Mouse (Mus musculus) heart, embryonic 10.5 days (tissue): ENCODE data around the gene Dnah6. TPM values are rescaled to one million over a fixed set of nuclear protein-coding genes. Genes with fewer than 3 reads are reported as not detected.

Experiments
- DNase-seq: peaks from one replicate; pipeline ENCODE4 v3.0.0-alpha.2; 2017; ENCODE audit warnings: low spot score
- H3K27ac ChIP-seq: fragments of 300-500 bp; sonication (generic); 2 replicates; pipeline ENCODE4 v1.5.1; 2016; ENCODE audit warnings: mild to moderate bottlenecking
- H3K27me3 ChIP-seq: fragments of 300-500 bp; sonication (generic); 2 replicates; pipeline ENCODE4 v1.6.1; 2016; ENCODE audit warnings: mild to moderate bottlenecking; ENCODE audit not compliant: poor library complexity, insufficient read depth, severe bottlenecking
- H3K36me3 ChIP-seq: fragments of 300-500 bp; sonication (generic); 2 replicates; pipeline ENCODE4 v1.6.1; 2016; ENCODE audit warnings: mild to moderate bottlenecking, moderate library complexity
- H3K4me1 ChIP-seq: fragments of 300-500 bp; sonication (generic); 2 replicates; pipeline ENCODE4 v1.6.1; 2016; ENCODE audit warnings: mild to moderate bottlenecking
- H3K4me3 ChIP-seq: fragments of 300-500 bp; sonication (generic); 2 replicates; pipeline ENCODE4 v1.5.1; 2016; ENCODE audit warnings: mild to moderate bottlenecking, moderate library complexity
- H3K9me3 ChIP-seq: fragments of 300-500 bp; sonication (generic); 2 replicates; pipeline ENCODE4 v1.6.1; 2016; ENCODE audit warnings: mild to moderate bottlenecking, moderate library complexity
- WGBS: fragments of 180-500 bp; shearing (Covaris S2); methylation state at CpG from one replicate; pipeline ENCODE4 v1.1.7; 2016; 5-methylcytosine and 5-hydroxymethylcytosine counted together
- polyA plus RNA-seq: library from polyadenylated mRNA; unstranded; fragments of >200 nt; fragmentation: Nextera tagmentation; extraction: Ambion mirVana; gene quantifications from 2 replicates; pipeline ENCODE4 v1.2.1, GENCODE M21; 2016

Dnah6 gene
- polyA plus RNA-seq, 1 experiment from 2014 or later = 0.01 TPM

DNA sequence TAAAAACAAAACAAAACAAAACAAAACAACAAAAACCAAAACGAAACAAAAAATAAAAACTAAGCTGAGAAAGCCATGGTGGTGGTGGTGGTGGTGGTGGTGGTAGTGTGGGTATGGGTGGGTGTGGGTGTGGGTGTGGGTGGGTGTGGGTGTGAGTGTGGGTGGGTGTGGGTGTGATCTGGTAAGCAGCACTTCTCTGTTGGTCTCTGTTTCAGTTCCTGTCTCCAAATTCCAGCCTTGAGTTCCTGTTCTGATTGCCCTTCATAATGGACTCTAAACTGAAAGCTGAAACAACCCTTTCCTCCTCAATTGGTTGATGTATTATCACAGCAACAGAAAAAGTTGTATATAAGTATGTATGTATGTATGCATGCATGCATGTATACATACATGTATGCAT, 222.6 kb downstream of the Dnah6 start:
- Histone ChIP-seq H3K27ac (no peak overlapping the region), H3K36me3 (no peaks in the 10 kb centered on the region), H3K4me1 (no peaks in the 10 kb centered on the region), H3K4me3 (no peak overlapping the region), H3K27me3 (no peaks in the 10 kb centered on the region; the same call in 1 of the 2 replicates), H3K9me3 (no peaks in the 10 kb centered on the region)
- DNase-seq = no peak
- 64% methylated on average over 1 of the region's 1 CpGs for WGBS

DNA sequence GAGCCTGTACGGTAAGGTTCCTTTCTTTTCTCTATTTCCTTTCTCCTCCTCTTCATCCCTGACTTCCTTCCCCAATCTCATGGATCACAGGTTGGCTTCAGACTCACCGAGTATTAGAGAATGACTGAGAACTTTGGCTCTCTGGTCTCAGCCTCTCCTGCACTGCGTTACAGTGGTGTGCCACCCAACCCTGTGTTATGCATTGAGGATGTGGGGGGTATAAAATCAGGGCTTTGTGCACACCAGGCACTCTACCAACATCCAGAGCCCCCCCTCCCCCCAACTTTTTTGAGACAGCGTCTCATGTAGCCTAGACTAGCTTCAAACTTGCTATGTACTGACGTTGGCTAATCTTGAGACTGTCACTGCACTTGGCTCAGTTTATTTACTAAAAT, 227.8 kb downstream of the Dnah6 start:
- no peak overlapping the region for H3K4me3 ChIP-seq
- H3K27ac ChIP-seq = no peak overlapping the region
- H3K36me3 ChIP-seq = no peaks in the 10 kb centered on the region
- H3K27me3 ChIP-seq = no peaks in the 10 kb centered on the region
- H3K4me1 ChIP-seq = peaks cover 6% of the 10 kb centered on the region; the same call in 1 of the 2 replicates
- WGBS = 72% methylated on average over 5 of the region's 5 CpGs
- no peak for DNase-seq
- no peaks in the 10 kb centered on the region for H3K9me3 ChIP-seq

GRCm38 (mm10) chr6:72993054-72993687, 228.3 kb downstream of the Dnah6 start:
- H3K36me3 ChIP-seq = no peaks in the 10 kb centered on the region
- peaks cover 8% of the 10 kb centered on the region; the same call in 1 of the 2 replicates for H3K4me1 ChIP-seq
- WGBS = 56% methylated on average over 8 of the region's 8 CpGs
- H3K27me3 ChIP-seq = no peaks in the 10 kb centered on the region
- H3K9me3 ChIP-seq = no peaks in the 10 kb centered on the region
- H3K4me3 ChIP-seq = no peak overlapping the region
- no peak overlapping the region for H3K27ac ChIP-seq
- no peak for DNase-seq

- Histone ChIP-seq H3K27me3 (no peaks in the 10 kb centered on the region), H3K4me1 (peaks cover 8% of the 10 kb centered on the region; the same call in 1 of the 2 replicates), H3K36me3 (no peaks in the 10 kb centered on the region), H3K9me3 (no peaks in the 10 kb centered on the region), H3K27ac (no peak overlapping the region), H3K4me3 (no peak overlapping the region)
- no peak for DNase-seq
- 88% methylated on average over 5 of the region's 5 CpGs for WGBS
Measured at GRCm38 (mm10) chr6:72990206-72990605, 231.2 kb downstream of the Dnah6 start.

- no peaks in the 10 kb centered on the region for H3K27me3 ChIP-seq
- H3K4me3 ChIP-seq = no peak overlapping the region
- DNase-seq = no peak
- H3K4me1 ChIP-seq = peaks cover 8% of the 10 kb centered on the region; the same call in 1 of the 2 replicates
- 31% methylated on average over 7 of the region's 7 CpGs for WGBS
- H3K9me3 ChIP-seq = no peaks in the 10 kb centered on the region
- no peaks in the 10 kb centered on the region for H3K36me3 ChIP-seq
- no peak overlapping the region for H3K27ac ChIP-seq
Measured at GRCm38 (mm10) chr6:72989028-72989736, 232.3 kb downstream of the Dnah6 start.

- H3K36me3 ChIP-seq = no peaks in the 10 kb centered on the region
- no peaks in the 10 kb centered on the region for H3K27me3 ChIP-seq
- 74% methylated on average over 4 of the region's 4 CpGs for WGBS
- peaks cover 10% of the 10 kb centered on the region; the same call in 1 of the 2 replicates for H3K4me1 ChIP-seq
- no peak overlapping the region for H3K27ac ChIP-seq
- DNase-seq = no peak
- H3K9me3 ChIP-seq = no peaks in the 10 kb centered on the region
- H3K4me3 ChIP-seq = no peak overlapping the region
Measured at GRCm38 (mm10) chr6:72982506-72982905, 238.9 kb downstream of the Dnah6 start.

- 65% methylated on average over 6 of the region's 6 CpGs for WGBS
- H3K36me3 ChIP-seq = no peaks in the 10 kb centered on the region
- H3K27ac ChIP-seq = no peak overlapping the region
- H3K27me3 ChIP-seq = no peaks in the 10 kb centered on the region
- H3K4me3 ChIP-seq = no peak overlapping the region
- DNase-seq = no peak
- H3K4me1 ChIP-seq = peaks cover 10% of the 10 kb centered on the region; the same call in 1 of the 2 replicates
- H3K9me3 ChIP-seq = no peaks in the 10 kb centered on the region
Measured at GRCm38 (mm10) chr6:72981851-72982250, 239.6 kb downstream of the Dnah6 start.

DNA sequence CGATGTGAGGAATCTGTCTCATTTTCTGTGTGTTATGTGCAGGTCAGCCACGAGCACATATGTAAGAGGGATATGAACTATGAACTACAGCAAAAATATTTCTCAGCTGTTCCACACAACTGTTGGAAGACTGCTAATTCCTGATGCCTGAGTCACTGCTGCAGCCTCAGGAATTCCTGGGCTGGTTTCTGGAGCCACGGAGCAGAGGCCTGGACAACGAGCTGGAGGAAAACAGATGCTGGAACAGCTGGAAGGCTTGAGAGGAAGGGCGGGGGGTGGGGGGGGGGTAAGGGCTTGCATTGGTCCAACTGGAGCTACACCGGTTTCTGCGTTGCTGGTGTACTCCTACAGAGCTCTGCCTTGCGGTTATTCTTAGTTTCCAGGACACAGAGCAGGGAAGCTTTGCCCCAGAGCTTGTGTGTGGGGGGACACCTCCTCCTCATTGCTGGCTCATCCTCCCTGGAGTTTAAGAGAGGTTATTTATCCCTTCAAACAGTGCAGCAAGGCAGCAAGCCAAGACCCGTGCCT, 240.3 kb downstream of the Dnah6 start:
- peak; percentile 91 for DNase-seq
- 23% methylated on average over 9 of the region's 9 CpGs for WGBS
- peaks cover 10% of the 10 kb centered on the region; the same call in 1 of the 2 replicates for H3K4me1 ChIP-seq
- peak overlapping the region; percentile 17; the same call in 1 of the 2 replicates for H3K27ac ChIP-seq
- H3K36me3 ChIP-seq = no peaks in the 10 kb centered on the region
- H3K4me3 ChIP-seq = no peak overlapping the region
- no peaks in the 10 kb centered on the region for H3K27me3 ChIP-seq
- no peaks in the 10 kb centered on the region for H3K9me3 ChIP-seq

GRCm38 (mm10) chr6:72976866-72977265, 244.6 kb downstream of the Dnah6 start:
- Histone ChIP-seq H3K36me3 (no peaks in the 10 kb centered on the region), H3K4me1 (peaks cover 10% of the 10 kb centered on the region; the same call in 1 of the 2 replicates), H3K9me3 (no peaks in the 10 kb centered on the region), H3K4me3 (no peak overlapping the region), H3K27me3 (no peaks in the 10 kb centered on the region), H3K27ac (no peak overlapping the region)
- DNase-seq = no peak
- 69% methylated on average over 2 of the region's 2 CpGs for WGBS

- H3K4me3 ChIP-seq = no peak overlapping the region
- no peaks in the 10 kb centered on the region for H3K36me3 ChIP-seq
- H3K9me3 ChIP-seq = no peaks in the 10 kb centered on the region
- H3K27me3 ChIP-seq = no peaks in the 10 kb centered on the region
- no peak for DNase-seq
- H3K27ac ChIP-seq = no peak overlapping the region
- 66% methylated on average over 3 of the region's 3 CpGs for WGBS
- no peaks in the 10 kb centered on the region for H3K4me1 ChIP-seq
Measured at GRCm38 (mm10) chr6:72971074-72971473, 250.4 kb downstream of the Dnah6 start.

- no peak for DNase-seq
- 65% methylated on average over 3 of the region's 3 CpGs for WGBS
Measured at GRCm38 (mm10) chr6:72969787-72970186, 251.7 kb downstream of the Dnah6 start.

More at GRCm38 (mm10) chr6:72969787-72970186, 251.7 kb downstream of the Dnah6 start:
- H3K9me3 ChIP-seq = no peaks in the 10 kb centered on the region
- no peak overlapping the region for H3K27ac ChIP-seq
- H3K4me3 ChIP-seq = no peak overlapping the region
- H3K36me3 ChIP-seq = no peaks in the 10 kb centered on the region
- H3K4me1 ChIP-seq = no peaks in the 10 kb centered on the region
- H3K27me3 ChIP-seq = no peaks in the 10 kb centered on the region
